Mouse (Mus musculus): ENCODE data around the gene Unc13b.

DNA sequence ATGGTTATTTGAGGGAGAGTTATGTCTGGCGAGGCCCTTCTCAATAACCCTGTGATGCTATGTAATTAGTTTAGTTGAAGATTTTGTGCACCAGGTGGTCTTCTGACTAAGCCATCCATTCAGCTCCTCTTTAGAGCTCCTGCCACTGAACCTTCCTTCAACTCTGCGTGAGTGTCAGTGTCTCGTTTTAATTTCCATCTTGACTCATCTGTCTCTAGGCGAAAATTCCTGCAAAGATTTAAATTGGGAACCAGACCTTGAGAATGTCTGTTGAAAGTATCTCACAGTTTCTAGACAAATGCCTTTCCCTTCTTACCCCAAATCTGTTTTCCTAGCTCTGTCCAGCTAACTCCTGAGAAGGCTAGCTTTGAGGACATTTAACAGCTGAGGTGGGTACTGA, 146.8 kb downstream of the Unc13b start:
- TF ChIP-seq POLR2A (IDR thresholded peaks at IDR 0.05; ENCODE audit: control insufficient read depth, low read depth, low read length) (no peak), CTCF (IDR thresholded peaks at IDR 0.05; ENCODE audit: control insufficient read depth, insufficient read depth, insufficient replicate concordance, low read depth, low read length) (no peak)

Measured in testis, adult 2 months (tissue).